Mouse (Mus musculus): ENCODE data around the gene Myo1f. TPM values are rescaled to one million over a fixed set of nuclear protein-coding genes. Genes with fewer than 3 reads are reported as not detected.

Myo1f gene
- polyA plus RNA-seq, 1 experiment from 2014 or later, result 1.6 TPM

DNA sequence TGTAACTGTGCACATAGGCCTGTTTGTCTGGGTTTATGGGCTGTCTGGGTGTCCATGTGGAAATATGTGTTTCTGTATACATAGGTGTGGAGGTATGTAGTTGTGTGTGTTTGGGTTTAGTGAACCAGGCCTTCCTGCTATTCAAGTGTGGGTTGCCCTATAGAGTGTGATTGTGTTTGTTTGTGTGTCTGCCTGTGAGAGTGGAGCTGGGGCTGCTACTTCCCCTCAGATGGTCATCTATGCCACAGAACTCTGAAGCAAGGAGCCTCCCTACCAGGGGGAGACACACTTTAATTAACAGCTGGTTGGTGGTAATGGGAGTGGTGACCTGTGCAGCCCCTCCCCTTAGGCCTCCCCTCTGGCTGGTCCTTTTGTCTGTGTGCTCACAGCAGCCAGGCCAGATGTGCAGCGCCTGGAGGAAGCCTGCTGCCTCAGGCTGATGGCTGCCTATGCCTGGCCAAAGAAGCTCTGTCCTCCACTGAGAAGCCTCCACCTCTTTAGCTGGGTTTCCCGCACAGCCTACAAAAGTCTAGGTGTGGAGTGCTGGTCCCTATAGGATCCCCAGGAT, 30.6 kb upstream of the Myo1f start:
- peak overlapping the region; percentile 59 for H3K4me3 ChIP-seq (ENCODE audit: low read depth, low read length)
- ATAC-seq (ENCODE audit: low FRiP score), result peak; percentile 26; the same call in 1 of the 2 replicates
- H3K27me3 ChIP-seq (ENCODE audit: control insufficient read depth, insufficient read depth, low read length), result no peaks in the 10 kb centered on the region
- DNase-seq (ENCODE audit: low spot score), result peak; percentile 47
- 0% methylated on average over 2 of the region's 2 CpGs for WGBS
- H3K36me3 ChIP-seq (ENCODE audit: control insufficient read depth, insufficient read depth, low read length), result no peaks in the 10 kb centered on the region
- H3K27ac ChIP-seq (ENCODE audit: low read depth, low read length), result peak overlapping the region; percentile 39
- no peaks in the 10 kb centered on the region for H3K4me1 ChIP-seq (replicated peaks; ENCODE audit: control insufficient read depth, insufficient read depth, low read length)
- H3K9me3 ChIP-seq (ENCODE audit: control insufficient read depth, low read length), result no peaks in the 10 kb centered on the region
- peak overlapping the region; percentile 74 for H3K9ac ChIP-seq (ENCODE audit: low read depth, low read length)
- H3K4me2 ChIP-seq (replicated peaks; ENCODE audit: low read depth, low read length), result peak overlapping the region; percentile 67

DNA sequence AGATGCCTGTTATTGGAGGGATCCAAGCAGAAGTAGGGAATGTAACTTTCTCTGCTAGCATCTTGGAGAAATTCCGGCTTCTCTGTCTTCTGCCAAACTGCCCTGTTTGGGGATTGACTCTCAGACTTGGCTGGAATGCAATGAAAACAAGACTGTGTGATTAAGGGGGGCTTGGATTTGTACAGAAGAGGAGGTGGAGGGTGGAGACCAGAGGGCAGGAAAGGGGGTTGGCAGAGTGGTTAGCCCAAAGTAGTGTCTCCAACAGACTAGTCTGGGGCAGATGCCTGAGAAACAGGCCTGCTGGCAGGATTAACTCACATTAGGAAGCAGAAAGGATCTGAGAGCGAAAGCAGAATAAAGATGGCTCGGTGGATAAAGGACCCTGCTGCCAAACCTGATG, 29.0 kb upstream of the Myo1f start:
- Histone ChIP-seq H3K27me3 (ENCODE audit: control insufficient read depth, insufficient read depth, low read length) (no peaks in the 10 kb centered on the region), H3K4me1 (replicated peaks; ENCODE audit: control insufficient read depth, insufficient read depth, low read length) (no peaks in the 10 kb centered on the region), H3K9me3 (ENCODE audit: control insufficient read depth, low read length) (no peaks in the 10 kb centered on the region), H3K27ac (ENCODE audit: low read depth, low read length) (no peak overlapping the region), H3K4me3 (ENCODE audit: low read depth, low read length) (no peak overlapping the region), H3K9ac (ENCODE audit: low read depth, low read length) (no peak overlapping the region), H3K36me3 (ENCODE audit: control insufficient read depth, insufficient read depth, low read length) (no peaks in the 10 kb centered on the region), H3K4me2 (replicated peaks; ENCODE audit: low read depth, low read length) (no peak overlapping the region)
- WGBS, result 87% methylated on average over 3 of the region's 3 CpGs
- no peak for DNase-seq (ENCODE audit: low spot score)
- no peak for ATAC-seq (ENCODE audit: low FRiP score)

DNA sequence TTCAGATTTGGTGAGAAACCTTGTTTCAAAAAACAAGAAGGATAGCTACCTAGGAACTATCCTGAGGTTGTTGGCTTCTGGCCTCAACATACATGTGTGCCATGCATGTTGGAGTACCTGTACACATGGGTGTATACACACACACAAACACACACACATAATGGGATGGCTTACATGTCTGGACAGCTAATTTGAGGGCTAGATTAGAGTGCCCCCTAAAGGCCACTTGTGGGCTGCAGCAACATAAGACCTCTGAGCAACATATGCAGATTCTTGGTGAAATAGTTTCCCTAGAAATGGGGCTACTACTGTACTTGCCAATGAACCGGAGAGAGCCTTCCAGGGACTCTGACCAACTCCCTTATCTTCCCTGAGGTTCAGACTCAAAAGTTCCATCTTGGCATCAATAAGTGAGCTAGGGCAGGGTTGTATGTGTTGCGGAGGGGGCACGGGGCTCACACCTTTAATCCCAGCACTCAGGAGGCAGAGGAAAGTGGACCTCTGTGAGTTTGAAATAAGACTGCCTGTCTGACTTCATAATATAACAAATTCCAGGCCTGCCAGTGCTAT, 16.3 kb upstream of the Myo1f start:
- WGBS, result 90% methylated on average over 3 of the region's 3 CpGs
- H3K4me1 ChIP-seq (replicated peaks; ENCODE audit: control insufficient read depth, insufficient read depth, low read length), result no peaks in the 10 kb centered on the region
- no peak overlapping the region for H3K4me3 ChIP-seq (ENCODE audit: low read depth, low read length)
- H3K4me2 ChIP-seq (replicated peaks; ENCODE audit: low read depth, low read length), result no peak overlapping the region
- ATAC-seq (ENCODE audit: low FRiP score) (no peak), DNase-seq (ENCODE audit: low spot score) (peak; percentile 63)
- H3K9me3 ChIP-seq (ENCODE audit: control insufficient read depth, low read length), result no peaks in the 10 kb centered on the region
- H3K27ac ChIP-seq (ENCODE audit: low read depth, low read length), result no peak overlapping the region
- H3K36me3 ChIP-seq (ENCODE audit: control insufficient read depth, insufficient read depth, low read length), result 0 out of 2 replicates have a peak, but pooled peaks cover 2% of the 10 kb centered on the region
- H3K9ac ChIP-seq (ENCODE audit: low read depth, low read length), result no peak overlapping the region
- no peaks in the 10 kb centered on the region for H3K27me3 ChIP-seq (ENCODE audit: control insufficient read depth, insufficient read depth, low read length)

DNA sequence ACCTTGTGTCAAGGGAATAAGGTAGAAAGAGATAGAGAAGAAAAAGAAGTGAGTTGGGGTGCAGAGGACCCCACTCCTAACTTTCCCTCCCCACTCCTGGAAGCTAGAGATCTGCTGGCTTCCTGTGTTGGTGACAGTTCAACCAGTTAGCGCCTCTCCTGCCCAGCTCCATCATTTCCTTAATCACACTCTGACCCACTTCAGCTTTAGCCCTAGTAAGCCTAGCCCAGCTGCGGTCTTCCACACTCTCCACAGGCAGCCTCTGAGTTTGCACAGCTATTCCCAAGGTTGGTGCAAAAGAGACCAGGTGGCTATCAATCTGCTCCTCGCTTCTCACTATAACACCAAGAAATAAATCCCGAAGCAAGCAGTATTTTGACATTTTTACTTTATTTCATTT, 15.6 kb upstream of the Myo1f start:
- H3K4me2 ChIP-seq (replicated peaks; ENCODE audit: low read depth, low read length), result no peak overlapping the region
- ATAC-seq (ENCODE audit: low FRiP score) (no peak), DNase-seq (ENCODE audit: low spot score) (no peak)
- H3K9me3 ChIP-seq (ENCODE audit: control insufficient read depth, low read length), result no peaks in the 10 kb centered on the region
- H3K36me3 ChIP-seq (ENCODE audit: control insufficient read depth, insufficient read depth, low read length), result 0 out of 2 replicates have a peak, but pooled peaks cover 2% of the 10 kb centered on the region
- H3K27me3 ChIP-seq (ENCODE audit: control insufficient read depth, insufficient read depth, low read length), result no peaks in the 10 kb centered on the region
- WGBS, result 93% methylated on average over 4 of the region's 4 CpGs
- H3K9ac ChIP-seq (ENCODE audit: low read depth, low read length), result no peak overlapping the region
- H3K4me3 ChIP-seq (ENCODE audit: low read depth, low read length), result no peak overlapping the region
- no peak overlapping the region for H3K27ac ChIP-seq (ENCODE audit: low read depth, low read length)
- H3K4me1 ChIP-seq (replicated peaks; ENCODE audit: control insufficient read depth, insufficient read depth, low read length), result no peaks in the 10 kb centered on the region

DNA sequence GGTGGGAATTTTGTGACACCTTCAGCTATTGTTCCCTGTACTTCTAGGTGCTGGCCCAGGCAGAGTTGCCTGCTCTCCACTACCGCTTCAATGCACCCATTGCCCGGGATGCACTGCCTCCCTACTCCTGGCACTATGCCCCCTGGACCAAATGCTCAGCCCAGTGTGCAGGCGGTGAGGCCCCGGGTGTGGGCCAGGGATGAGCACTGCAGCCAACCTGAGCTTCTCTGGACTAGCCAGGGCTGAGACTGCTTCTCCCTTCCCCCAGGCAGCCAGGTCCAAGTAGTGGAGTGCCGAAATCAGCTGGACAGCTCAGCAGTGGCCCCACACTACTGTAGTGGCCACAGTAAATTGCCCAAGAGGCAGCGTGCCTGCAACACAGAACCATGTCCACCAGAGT, 6.3 kb upstream of the Myo1f start:
- Histone ChIP-seq H3K4me2 (replicated peaks; ENCODE audit: low read depth, low read length) (no peak overlapping the region), H3K4me3 (ENCODE audit: low read depth, low read length) (no peak overlapping the region), H3K27me3 (ENCODE audit: control insufficient read depth, insufficient read depth, low read length) (no peaks in the 10 kb centered on the region), H3K4me1 (replicated peaks; ENCODE audit: control insufficient read depth, insufficient read depth, low read length) (no peaks in the 10 kb centered on the region), H3K9ac (ENCODE audit: low read depth, low read length) (no peak overlapping the region), H3K9me3 (ENCODE audit: control insufficient read depth, low read length) (no peaks in the 10 kb centered on the region), H3K36me3 (ENCODE audit: control insufficient read depth, insufficient read depth, low read length) (no peaks in the 10 kb centered on the region), H3K27ac (ENCODE audit: low read depth, low read length) (no peak overlapping the region)
- DNase-seq (ENCODE audit: low spot score) (no peak), ATAC-seq (ENCODE audit: low FRiP score) (no peak)
- 91% methylated on average over 6 of the region's 6 CpGs for WGBS

DNA sequence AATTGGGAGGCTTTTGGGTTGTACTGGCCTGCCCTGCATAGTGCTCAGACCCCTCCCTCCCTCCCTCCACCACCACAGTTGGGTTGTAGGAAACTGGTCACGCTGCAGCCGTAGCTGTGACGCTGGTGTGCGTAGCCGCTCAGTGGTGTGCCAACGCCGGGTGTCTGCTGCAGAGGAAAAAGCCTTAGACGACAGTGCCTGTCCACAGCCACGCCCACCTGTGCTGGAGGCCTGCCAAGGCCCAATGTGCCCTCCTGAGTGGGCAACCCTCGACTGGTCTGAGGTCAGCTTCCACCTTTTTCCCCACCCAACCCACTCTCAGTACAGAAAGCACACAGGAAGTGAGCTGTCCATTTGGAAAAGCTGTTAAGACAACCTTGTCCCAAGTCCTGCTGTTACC, 5.1 kb upstream of the Myo1f start:
- no peaks in the 10 kb centered on the region for H3K4me1 ChIP-seq (replicated peaks; ENCODE audit: control insufficient read depth, insufficient read depth, low read length)
- H3K36me3 ChIP-seq (ENCODE audit: control insufficient read depth, insufficient read depth, low read length), result no peaks in the 10 kb centered on the region
- H3K27me3 ChIP-seq (ENCODE audit: control insufficient read depth, insufficient read depth, low read length), result no peaks in the 10 kb centered on the region
- H3K4me2 ChIP-seq (replicated peaks; ENCODE audit: low read depth, low read length), result no peak overlapping the region
- no peak overlapping the region for H3K4me3 ChIP-seq (ENCODE audit: low read depth, low read length)
- no peak overlapping the region for H3K27ac ChIP-seq (ENCODE audit: low read depth, low read length)
- H3K9me3 ChIP-seq (ENCODE audit: control insufficient read depth, low read length), result no peaks in the 10 kb centered on the region
- 91% methylated on average over 10 of the region's 10 CpGs for whole genome bisulfite sequencing
- no peak overlapping the region for H3K9ac ChIP-seq (ENCODE audit: low read depth, low read length)
- no peak for ATAC-seq (ENCODE audit: low FRiP score)
- DNase-seq (ENCODE audit: low spot score), result no peak

DNA sequence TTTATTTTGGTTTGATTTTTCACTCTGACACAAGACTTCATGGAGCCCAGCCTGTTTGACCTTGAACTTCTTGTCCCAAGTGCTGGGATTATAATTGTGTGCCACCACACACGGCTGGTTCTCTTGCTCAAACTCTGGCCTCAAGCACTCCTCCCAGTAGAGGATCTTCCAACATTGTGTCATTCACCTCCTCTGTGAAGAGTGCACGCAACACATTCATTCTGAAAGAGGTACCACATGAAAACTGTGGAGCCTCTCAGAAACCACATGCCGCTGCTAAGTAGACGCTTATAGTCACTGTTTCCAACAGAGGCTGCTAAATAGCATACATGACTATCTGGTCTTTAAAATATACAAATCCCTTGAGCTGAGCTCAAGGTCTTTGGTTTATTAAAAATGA, 3.4 kb upstream of the Myo1f start:
- Histone ChIP-seq H3K27me3 (ENCODE audit: control insufficient read depth, insufficient read depth, low read length) (no peaks in the 10 kb centered on the region), H3K4me1 (replicated peaks; ENCODE audit: control insufficient read depth, insufficient read depth, low read length) (no peaks in the 10 kb centered on the region), H3K36me3 (ENCODE audit: control insufficient read depth, insufficient read depth, low read length) (no peaks in the 10 kb centered on the region), H3K4me3 (ENCODE audit: low read depth, low read length) (no peak overlapping the region), H3K4me2 (replicated peaks; ENCODE audit: low read depth, low read length) (no peak overlapping the region), H3K9ac (ENCODE audit: low read depth, low read length) (no peak overlapping the region), H3K9me3 (ENCODE audit: control insufficient read depth, low read length) (no peaks in the 10 kb centered on the region), H3K27ac (ENCODE audit: low read depth, low read length) (no peak overlapping the region)
- ATAC-seq (ENCODE audit: low FRiP score) (no peak), DNase-seq (ENCODE audit: low spot score) (no peak)
- whole genome bisulfite sequencing, result 96% methylated on average over 4 of the region's 4 CpGs

DNA sequence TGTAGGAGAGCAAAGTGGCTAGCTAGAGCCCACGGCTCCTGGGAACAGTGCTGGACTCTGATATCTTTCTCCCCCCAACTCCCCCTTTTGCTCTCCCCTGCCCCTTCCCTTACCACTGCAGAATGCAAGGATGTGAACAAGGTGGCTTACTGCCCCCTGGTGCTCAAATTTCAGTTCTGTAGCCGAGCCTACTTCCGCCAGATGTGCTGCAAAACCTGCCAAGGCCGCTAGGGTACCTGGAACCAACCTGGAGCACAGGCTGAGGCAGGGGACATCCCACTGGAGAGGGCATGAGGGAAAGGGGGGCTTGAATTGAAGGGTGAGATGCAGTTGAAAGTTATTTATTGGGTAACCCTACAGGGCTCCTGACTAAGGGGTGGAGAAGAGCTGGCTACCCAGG, 2.5 kb upstream of the Myo1f start:
- Histone ChIP-seq H3K27ac (ENCODE audit: low read depth, low read length) (no peak overlapping the region), H3K4me3 (ENCODE audit: low read depth, low read length) (no peak overlapping the region), H3K4me1 (replicated peaks; ENCODE audit: control insufficient read depth, insufficient read depth, low read length) (no peaks in the 10 kb centered on the region), H3K4me2 (replicated peaks; ENCODE audit: low read depth, low read length) (no peak overlapping the region), H3K36me3 (ENCODE audit: control insufficient read depth, insufficient read depth, low read length) (no peaks in the 10 kb centered on the region), H3K9me3 (ENCODE audit: control insufficient read depth, low read length) (no peaks in the 10 kb centered on the region), H3K27me3 (ENCODE audit: control insufficient read depth, insufficient read depth, low read length) (no peaks in the 10 kb centered on the region), H3K9ac (ENCODE audit: low read depth, low read length) (no peak overlapping the region)
- ATAC-seq (ENCODE audit: low FRiP score) (no peak), DNase-seq (ENCODE audit: low spot score) (peak; percentile 64)
- 45% methylated on average over 4 of the region's 4 CpGs for WGBS

DNA sequence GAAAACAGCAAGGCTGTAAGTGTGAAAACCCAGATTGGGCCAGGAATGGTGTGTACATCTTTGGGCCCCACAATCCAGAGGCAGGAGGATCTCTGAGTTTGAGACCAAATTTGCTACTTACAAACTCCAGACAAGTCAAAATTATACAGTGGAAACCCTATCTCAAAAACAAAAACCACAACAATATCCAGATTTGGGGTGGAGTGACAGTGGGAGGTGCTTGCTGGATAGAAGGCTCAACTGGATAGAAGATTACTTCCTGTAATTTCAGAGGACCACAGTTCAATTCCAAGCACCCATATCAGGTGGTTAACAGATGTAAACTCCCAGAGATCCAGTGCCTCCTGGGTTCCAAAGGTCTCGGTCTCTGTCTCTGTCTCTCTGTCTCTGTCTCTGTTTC, 971 bp upstream of the Myo1f start:
- ATAC-seq (ENCODE audit: low FRiP score), result no peak
- H3K27me3 ChIP-seq (ENCODE audit: control insufficient read depth, insufficient read depth, low read length), result no peaks in the 10 kb centered on the region
- H3K4me2 ChIP-seq (replicated peaks; ENCODE audit: low read depth, low read length), result no peak overlapping the region
- no peaks in the 10 kb centered on the region for H3K36me3 ChIP-seq (ENCODE audit: control insufficient read depth, insufficient read depth, low read length)
- no peak overlapping the region for H3K9ac ChIP-seq (ENCODE audit: low read depth, low read length)
- H3K9me3 ChIP-seq (ENCODE audit: control insufficient read depth, low read length), result no peaks in the 10 kb centered on the region
- DNase-seq (ENCODE audit: low spot score), result no peak
- H3K27ac ChIP-seq (ENCODE audit: low read depth, low read length), result no peak overlapping the region
- no peak overlapping the region for H3K4me3 ChIP-seq (ENCODE audit: low read depth, low read length)
- 91% methylated on average over 1 of the region's 1 CpGs for WGBS
- no peaks in the 10 kb centered on the region for H3K4me1 ChIP-seq (replicated peaks; ENCODE audit: control insufficient read depth, insufficient read depth, low read length)
